In the genomic region with DNA sequence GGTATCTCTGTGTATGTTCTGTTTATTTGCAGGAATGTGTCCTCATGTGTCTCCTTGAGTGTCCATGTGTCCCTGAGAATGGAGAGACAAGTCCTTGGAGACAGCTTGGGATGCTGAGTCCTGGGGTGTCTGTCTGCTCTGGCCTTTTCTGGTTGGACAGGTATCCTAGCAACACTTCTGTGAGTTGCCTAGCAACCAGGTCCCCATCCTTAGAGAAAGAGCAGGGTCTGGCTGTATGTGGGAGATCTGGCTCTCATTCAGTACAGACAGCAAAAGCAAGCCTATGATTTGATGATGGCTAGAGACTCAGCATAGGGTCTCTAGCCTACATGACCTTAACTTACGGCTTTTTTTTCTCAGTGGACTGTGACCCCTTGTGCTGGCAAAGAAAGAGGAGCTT, we compare ENCODE assay signal across 9 mouse cellular contexts. TPM values are rescaled to one million over a fixed set of nuclear protein-coding genes. Genes with fewer than 3 reads are reported as not detected.
DNase-seq lines count a peak whose midpoint lies in the region; ATAC-seq and TF ChIP-seq lines count a peak whose summit lies in the region.
"Had no signal": no experiment of that assay in that cellular context is flagged by ENCODE, and none has a peak within 500 bp of the region (broad histone marks: within the 10 kb centered on the region; RNA-seq: fewer than 3 reads in every experiment).

No protein-coding gene starts in this region.

- peak; percentile 55; the same call in 1 of the 2 replicates for ATAC-seq in neural tube, embryonic 11.5 days (ENCODE audit: insufficient read depth, low FRiP score, low TSS enrichment)

- no peaks in the 10 kb centered on the region for H3K9me3 ChIP-seq in neural tube, embryonic 11.5 days (ENCODE audit: control insufficient read depth, low read length)
- H3K9me3 ChIP-seq: G1E had no signal

- WGBS in neural tube, embryonic 11.5 days: 88% methylated on average over 1 of the region's 1 CpGs
- WGBS in thymus, adult 2 months: 91% methylated on average over 1 of the region's 1 CpGs

- H3K27me3 ChIP-seq in neural tube, embryonic 11.5 days (ENCODE audit: control insufficient read depth, insufficient read depth, low read length): no peaks in the 10 kb centered on the region
- H3K27me3 ChIP-seq in thymus, adult 2 months (ENCODE audit: control insufficient read depth, insufficient read depth, low read length): no peaks in the 10 kb centered on the region

- no peak overlapping the region for H3K4me2 ChIP-seq in neural tube, embryonic 11.5 days (ENCODE audit: low read depth)

- H3K4me1 ChIP-seq in neural tube, embryonic 11.5 days (ENCODE audit: control insufficient read depth, insufficient read depth, low read length): peaks cover 5% of the 10 kb centered on the region
- H3K4me1 ChIP-seq in thymus, adult 2 months (replicated peaks; ENCODE audit: control insufficient read depth, insufficient read depth, low read length): peaks cover 4% of the 10 kb centered on the region; the same call in 1 of the 2 replicates

- no peak for TF ChIP-seq CTCF in thymus, adult 2 months (IDR thresholded peaks at IDR 0.05; ENCODE audit: borderline replicate concordance, control insufficient read depth, extremely low read depth, insufficient read depth, low read length, poor library complexity)

- TF ChIP-seq POLR2A in thymus, adult 2 months (IDR thresholded peaks at IDR 0.05; ENCODE audit: control insufficient read depth, extremely low read depth, insufficient read depth, low read length, poor library complexity): no peak

- intact Hi-C loops in left cerebral cortex, postnatal 4 days (cut with DNase I): no loop called here
- intact Hi-C loops in gastrocnemius, postnatal 14 days (cut with DNase I; ENCODE audit: low total_unique reads): no loop called here

- H3K4me3 ChIP-seq in neural tube, embryonic 11.5 days (ENCODE audit: low read depth, low read length): no peak overlapping the region
- H3K4me3 ChIP-seq in thymus, adult 2 months (ENCODE audit: control insufficient read depth, insufficient read depth, low read length): no peak overlapping the region

- no peak overlapping the region for H3K9ac ChIP-seq in neural tube, embryonic 11.5 days (ENCODE audit: low read length)

- no peak for DNase-seq in neural tube, embryonic 11.5 days (ENCODE audit: low spot score)
- no peak for DNase-seq in neural tube, embryonic 10.5 days (ENCODE audit: extremely low spot score, low spot score)
- DNase-seq in frontal cortex, postnatal 36 days (ENCODE audit: low spot score in 2 of 2): peak; percentile 65 to 76
- peak; percentile 43 for DNase-seq in left cerebral cortex, postnatal 4 days
- DNase-seq in thymus, adult 2 months: no peak
- no peak for DNase-seq in urinary bladder, postnatal 10 days (ENCODE audit: low spot score)
- DNase-seq in gastrocnemius, postnatal 14 days: no peak
- DNase-seq: liver had no signal

- no peak overlapping the region for H3K27ac ChIP-seq in neural tube, embryonic 11.5 days (ENCODE audit: low read depth, low read length)
- no peak overlapping the region for H3K27ac ChIP-seq in thymus, adult 2 months (ENCODE audit: control insufficient read depth, insufficient read depth, low read length)

- no peaks in the 10 kb centered on the region for H3K36me3 ChIP-seq in neural tube, embryonic 11.5 days (ENCODE audit: control insufficient read depth, insufficient read depth, low read length)
- no peaks in the 10 kb centered on the region for H3K36me3 ChIP-seq in thymus, adult 2 months (ENCODE audit: control insufficient read depth, insufficient read depth, low read length)
- H3K36me3 ChIP-seq: G1E had no signal

RNA-seq across cellular contexts. Expression of gene Oprl1, which starts 1.1 kb away (rescaled TPM):
- polyA plus RNA-seq in neural tube, embryonic 11.5 days (2014; fragmentation: Nextera tagmentation; extraction: Ambion mirVana): 19.9 and 21.5 TPM in 2 replicates
- total RNA-seq in left cerebral cortex, postnatal 4 days (2021): 10 to 100 TPM; 73.1 to 73.8 TPM
- polyA plus RNA-seq in thymus, adult 2 months (2012; rRNA removed): 0.24 and 0.38 TPM in 2 replicates
- not detected for total RNA-seq in gastrocnemius, postnatal 14 days (2021)
- total RNA-seq: G1E had no signal
- polyA plus RNA-seq: G1E had no signal

RNA-seq across cellular contexts. Expression of gene Lkaaear1, which starts 15.5 kb away (rescaled TPM):
- polyA plus RNA-seq in neural tube, embryonic 11.5 days (2014; fragmentation: Nextera tagmentation; extraction: Ambion mirVana): not detected in 2 replicates
- not detected for total RNA-seq in left cerebral cortex, postnatal 4 days (2021)
- polyA plus RNA-seq in thymus, adult 2 months (2012; rRNA removed): not detected in 2 replicates
- not detected for total RNA-seq in gastrocnemius, postnatal 14 days (2021)
- total RNA-seq: G1E had no signal
- polyA plus RNA-seq: G1E had no signal

RNA-seq across cellular contexts. Expression of gene Rgs19, which starts 20.0 kb away (rescaled TPM):
- 66.6 and 68.9 TPM in 2 replicates for polyA plus RNA-seq in neural tube, embryonic 11.5 days (2014; fragmentation: Nextera tagmentation; extraction: Ambion mirVana)
- 10 to 100 TPM; 39.0 to 49.4 TPM for total RNA-seq in left cerebral cortex, postnatal 4 days (2021)
- polyA plus RNA-seq in thymus, adult 2 months (2012; rRNA removed): 255 and 260 TPM in 2 replicates
- total RNA-seq in gastrocnemius, postnatal 14 days (2021): 1 to 10 TPM; 5.1 to 6.5 TPM

RNA-seq across cellular contexts. Expression of gene Tcea2, which starts 33.6 kb away (rescaled TPM):
- 20.9 and 26.6 TPM in 2 replicates for polyA plus RNA-seq in neural tube, embryonic 11.5 days (2014; fragmentation: Nextera tagmentation; extraction: Ambion mirVana)
- 10 to 100 TPM; 57.8 to 62.4 TPM for total RNA-seq in left cerebral cortex, postnatal 4 days (2021)
- 9.0 and 13.8 TPM in 2 replicates for polyA plus RNA-seq in thymus, adult 2 months (2012; rRNA removed)
- 1 to 10 TPM; 4.2 to 6.0 TPM for total RNA-seq in gastrocnemius, postnatal 14 days (2021)

RNA-seq across cellular contexts. Expression of gene Sox18, which starts 42.3 kb away (rescaled TPM):
- 17.6 and 18.1 TPM in 2 replicates for polyA plus RNA-seq in neural tube, embryonic 11.5 days (2014; fragmentation: Nextera tagmentation; extraction: Ambion mirVana)
- total RNA-seq in left cerebral cortex, postnatal 4 days (2021): 10 to 100 TPM; 13.4 to 13.5 TPM
- polyA plus RNA-seq in thymus, adult 2 months (2012; rRNA removed): 21.7 and 21.8 TPM in 2 replicates
- 10 to 100 TPM; 27.3 to 28.0 TPM for total RNA-seq in gastrocnemius, postnatal 14 days (2021)
- polyA plus RNA-seq: G1E had no signal

Comparison
In these comparisons a context has a peak if more than half of its experiments do, and no peak if none do; other contexts are left out.
1. DNase-seq: peak in frontal cortex, postnatal 36 days (2 of 2) and left cerebral cortex, postnatal 4 days (single experiment); none in neural tube, embryonic 11.5 days (single experiment), neural tube, embryonic 10.5 days (single experiment), thymus, adult 2 months (single experiment), urinary bladder, postnatal 10 days (single experiment) and gastrocnemius, postnatal 14 days (single experiment).
2. RNA of gene Oprl1, which starts 1.1 kb away (total RNA-seq): 73.1 to 73.8 TPM in left cerebral cortex, postnatal 4 days; not detected in gastrocnemius, postnatal 14 days; every median in the first group is over 10 times any median in the second.
3. RNA of gene Rgs19, which starts 20.0 kb away (total RNA-seq): 39.0 to 49.4 TPM in left cerebral cortex, postnatal 4 days; 5.1 to 6.5 TPM in gastrocnemius, postnatal 14 days; every median in the first group is over 4 times any median in the second.